Mouse (Mus musculus) C2C12 (cell line): ENCODE results near the gene Rbm10. TPM values are rescaled to one million over a fixed set of nuclear protein-coding genes. Genes with fewer than 3 reads are reported as not detected.

Source experiments
- H3K27me3 ChIP-seq: one replicate; pipeline ENCODE4 v1.6.1; 2011; ENCODE audit not compliant: control insufficient read depth, insufficient read depth, insufficient read length
- H3K36me3 ChIP-seq: one replicate; pipeline ENCODE4 v1.6.1; 2011; ENCODE audit not compliant: control insufficient read depth, insufficient read depth
- H3K4me3 ChIP-seq: one replicate; pipeline ENCODE4 v1.5.1; 2011; ENCODE audit warnings: mild to moderate bottlenecking, control low read depth; ENCODE audit not compliant: poor library complexity, insufficient read depth, severe bottlenecking
- H3K79me2 ChIP-seq: one replicate; pipeline ENCODE4 v1.6.1; 2011; ENCODE audit not compliant: control insufficient read depth, insufficient read depth
- H3K79me3 ChIP-seq: one replicate; pipeline ENCODE4 v1.6.1; 2011; ENCODE audit warnings: low read depth, control low read depth
- H3ac ChIP-seq: one replicate; pipeline ENCODE3; 2011; ENCODE audit warnings: low read depth; ENCODE audit not compliant: control insufficient read depth, insufficient read length
- CEBPB ChIP-seq: IDR thresholded peaks from one replicate; pipeline ENCODE4 v1.6.1; 2011; ENCODE audit warnings: low read depth, mild to moderate bottlenecking, control low read depth, moderate library complexity
- CTCF ChIP-seq: IDR thresholded peaks from one replicate; pipeline ENCODE4 v1.5.1; 2011; ENCODE audit not compliant: control insufficient read depth, insufficient read depth, insufficient read length
- FOSL1 ChIP-seq: IDR thresholded peaks from one replicate; pipeline ENCODE4 v1.8.0; 2011; ENCODE audit warnings: mild to moderate bottlenecking, low read length; ENCODE audit not compliant: poor library complexity, insufficient read depth, severe bottlenecking
- MAX ChIP-seq: IDR thresholded peaks from one replicate; pipeline ENCODE4 v1.6.1; 2011; ENCODE audit warnings: mild to moderate bottlenecking, control low read depth
- MYOD1 ChIP-seq: IDR thresholded peaks from one replicate; pipeline ENCODE4 v1.6.1; 2011; ENCODE audit warnings: low read depth; ENCODE audit not compliant: control insufficient read depth, insufficient read length
- MYOG ChIP-seq: IDR thresholded peaks from one replicate; pipeline ENCODE4 v1.6.1; 2011; ENCODE audit not compliant: control insufficient read depth, insufficient read length; ENCODE audit errors: extremely low read depth
- USF1 ChIP-seq: IDR thresholded peaks from one replicate; pipeline ENCODE4 v1.6.1; 2011; ENCODE audit warnings: low read depth, mild to moderate bottlenecking, control low read depth, moderate library complexity
- long read RNA-seq, 2 experiments: library from polyadenylated mRNA; unstranded; transcript quantifications; one replicate each; pipeline ENCODE4 v2.0.0; 2019 to 2020
- polyA plus RNA-seq: library from polyadenylated mRNA; unstranded; fragments of >200 nt; fragmentation: generic; extraction: Trizol; gene quantifications from one replicate; pipeline ENCODE4 v1.2.1, GENCODE M21; 2012; ENCODE audit warnings: missing spikeins

Rbm10 gene
- polyA plus RNA-seq, result 46.2 TPM
- long read RNA-seq, experiment 1, partial matches to known transcripts, result 9 of 25 reads
- long read RNA-seq, experiment 1, other reads (novel, unspliced or antisense), result 9 of 25 reads
- long read RNA-seq, experiment 2, transcript Rbm10-203 (23 exons, 3,172 nt), result major isoform, 77 of 381 reads
- long read RNA-seq, experiment 2, transcript Rbm10-204 (24 exons, 3,564 nt), result minor isoform, 15 of 381 reads
- long read RNA-seq, experiment 2, transcript Rbm10-206 (17 exons, 2,160 nt), result minor isoform, 31 of 381 reads
- long read RNA-seq, experiment 2, partial matches to known transcripts, result 96 of 381 reads
- long read RNA-seq, experiment 2, other reads (novel, unspliced or antisense), result 162 of 381 reads

DNA sequence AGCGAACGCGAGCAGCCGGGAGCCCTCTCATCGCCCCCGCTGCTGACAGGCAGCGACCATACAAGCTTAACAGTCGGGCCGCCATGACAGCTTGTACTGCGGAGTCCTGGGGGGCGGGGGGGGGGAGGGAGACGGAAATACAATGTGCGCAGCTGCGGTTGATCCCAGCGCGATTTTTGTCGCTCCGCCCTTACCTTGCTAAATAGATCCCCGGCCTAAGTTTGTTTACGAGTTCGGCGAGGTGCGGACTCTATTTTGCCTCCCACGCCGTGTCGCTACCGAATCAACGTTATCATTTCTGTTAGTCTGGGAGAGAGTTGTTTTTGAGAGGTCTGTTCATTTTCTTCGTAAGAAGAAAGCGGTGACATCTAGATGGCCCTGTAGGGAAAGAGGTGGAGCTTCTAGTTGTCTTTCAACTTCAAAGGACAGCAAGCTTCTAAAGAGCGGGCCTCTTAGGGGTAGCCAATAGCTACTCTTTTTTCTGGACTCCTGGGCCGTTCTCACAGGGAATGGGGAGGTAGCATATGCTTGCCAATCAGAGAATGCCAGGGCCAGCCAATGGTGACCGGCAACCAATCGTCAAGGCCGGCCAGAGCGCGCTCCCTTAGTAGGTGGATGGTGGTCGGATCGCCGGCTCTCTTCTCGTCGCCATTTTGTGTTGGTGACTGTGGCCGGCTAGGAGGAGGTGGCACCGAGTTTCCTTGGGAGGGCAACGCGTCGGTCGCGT is at the start of gene Rbm10, which contains the start of gene Ndufb11:
Gene Rbm10 (plus strand): TSS at position 328 of the 727 bp plus-strand sequence.
Gene Ndufb11 (minus strand): TSS at position 444 of the 727 bp plus-strand sequence.
- H3ac ChIP-seq, result peak within 1 kb of the TSS; percentile 96
- H3K4me3 ChIP-seq, result peak within 1 kb of the TSS; percentile 56
- TF ChIP-seq MYOG, result no peak
- TF ChIP-seq CEBPB, result no peak
- no peak for TF ChIP-seq FOSL1
- no peak for TF ChIP-seq MAX
- no peak for TF ChIP-seq MYOD1
- no peak for TF ChIP-seq USF1
- TF ChIP-seq CTCF, result no peak
- no peaks in the 10 kb centered on the region for H3K27me3 ChIP-seq
- H3K79me3 ChIP-seq, result peaks cover 42% of the 10 kb centered on the region
- H3K79me2 ChIP-seq, result peaks cover 66% of the 10 kb centered on the region
- peaks cover 15% of the 10 kb centered on the region for H3K36me3 ChIP-seq

- no peak for TF ChIP-seq MAX
- no peak for TF ChIP-seq CEBPB
- TF ChIP-seq FOSL1, result no peak
- no peak for TF ChIP-seq MYOG
- peak; percentile 70 for TF ChIP-seq MYOD1
- TF ChIP-seq CTCF, result no peak
- H3K79me3 ChIP-seq, result no peaks in the 10 kb centered on the region
- H3ac ChIP-seq, result no peak overlapping the region
- H3K79me2 ChIP-seq, result no peaks in the 10 kb centered on the region
- no peaks in the 10 kb centered on the region for H3K36me3 ChIP-seq
- no peaks in the 10 kb centered on the region for H3K27me3 ChIP-seq
- no peak overlapping the region for H3K4me3 ChIP-seq
These were observed 46.3 kb upstream of the Rbm10 start for GRCm38 (mm10) chrX:20571024-20571423.

GRCm38 (mm10) chrX:20572683-20573082 is 44.6 kb upstream of the Rbm10 start:
- Histone ChIP-seq H3K79me2 (no peaks in the 10 kb centered on the region), H3K27me3 (no peaks in the 10 kb centered on the region), H3K4me3 (no peak overlapping the region), H3ac (no peak overlapping the region), H3K79me3 (no peaks in the 10 kb centered on the region), H3K36me3 (no peaks in the 10 kb centered on the region)
- no peak for TF ChIP-seq MAX
- no peak for TF ChIP-seq MYOG
- TF ChIP-seq CEBPB, result no peak
- no peak for TF ChIP-seq CTCF
- TF ChIP-seq MYOD1, result no peak
- TF ChIP-seq FOSL1, result no peak
- TF ChIP-seq USF1, result no peak

DNA sequence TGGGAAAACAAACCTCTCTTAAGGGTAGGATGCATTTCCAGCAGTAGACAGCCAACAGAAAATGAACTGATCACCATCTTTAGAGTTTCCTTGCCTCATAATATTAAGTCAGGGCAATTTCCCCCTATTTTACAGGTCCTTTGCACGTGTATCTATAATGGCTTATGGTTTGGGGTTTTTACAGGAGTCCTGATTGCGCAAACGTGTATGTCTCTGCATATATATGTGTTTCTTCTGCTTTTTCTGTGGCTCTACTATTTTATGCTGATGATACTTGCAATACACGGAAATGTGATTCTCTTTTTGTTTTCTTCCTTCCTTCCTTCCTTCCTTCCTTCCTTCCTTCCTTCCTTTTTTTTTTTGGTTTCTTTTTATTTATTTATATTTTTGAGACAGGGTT is 43.4 kb upstream of the Rbm10 start:
- Histone ChIP-seq H3K79me2 (no peaks in the 10 kb centered on the region), H3ac (no peak overlapping the region), H3K36me3 (no peaks in the 10 kb centered on the region), H3K27me3 (no peaks in the 10 kb centered on the region), H3K79me3 (no peaks in the 10 kb centered on the region), H3K4me3 (no peak overlapping the region)
- TF ChIP-seq CTCF, result no peak
- no peak for TF ChIP-seq USF1
- TF ChIP-seq CEBPB, result peak; percentile 23
- TF ChIP-seq MYOG, result no peak

DNA sequence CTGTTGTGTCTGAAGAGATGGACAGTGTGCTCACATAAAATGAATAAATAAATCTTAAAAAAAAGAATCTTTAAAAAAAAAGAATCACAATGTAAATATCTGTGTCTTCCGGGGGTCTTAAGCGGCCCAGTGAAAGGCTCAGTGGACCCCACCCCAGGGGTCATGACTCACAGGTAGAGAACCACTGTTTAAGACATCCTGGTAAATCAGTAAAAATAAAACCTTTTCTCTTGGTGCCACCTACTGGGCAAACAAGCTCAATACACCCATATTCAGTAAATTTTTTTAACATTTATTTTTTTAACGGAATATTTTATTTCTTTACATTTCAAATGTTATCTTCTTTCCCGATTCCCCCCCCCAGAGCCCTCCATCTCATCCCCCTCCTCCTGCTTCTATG is 29.3 kb upstream of the Rbm10 start:
- H3K27me3 ChIP-seq, result no peaks in the 10 kb centered on the region
- no peaks in the 10 kb centered on the region for H3K79me2 ChIP-seq
- no peak overlapping the region for H3K4me3 ChIP-seq
- TF ChIP-seq FOSL1, result no peak
- TF ChIP-seq MYOG, result no peak
- no peak for TF ChIP-seq USF1
- no peak for TF ChIP-seq CEBPB
- TF ChIP-seq MYOD1, result no peak
- no peak for TF ChIP-seq MAX
- no peak for TF ChIP-seq CTCF
- no peak overlapping the region for H3ac ChIP-seq
- H3K36me3 ChIP-seq, result no peaks in the 10 kb centered on the region
- no peaks in the 10 kb centered on the region for H3K79me3 ChIP-seq
